Mouse (Mus musculus): ENCODE data around the gene Tpgs1. TPM values are rescaled to one million over a fixed set of nuclear protein-coding genes. Genes with fewer than 3 reads are reported as not detected.

The Tpgs1 gene
- polyA plus RNA-seq, 1 experiment: 12.2 TPM

- WGBS: 3% methylated on average over 86 of the region's 91 CpGs
- H3K4me3 ChIP-seq (replicated peaks; ENCODE audit: control insufficient read depth, low read depth, low read length): no peak within 1 kb of the TSS
Observed at GRCm38 (mm10) chr10:79716254-79716987, 47.3 kb downstream of the Tpgs1 start, which contains the start of gene Hcn2. Gene Hcn2, plus strand, starts transcription at chr10:79716634.

GRCm38 (mm10) chr10:79716988-79717355, 47.8 kb downstream of the Tpgs1 start:
- no peaks in the 10 kb centered on the region for H3K4me1 ChIP-seq (ENCODE audit: control insufficient read depth, insufficient read depth, low read length)
- WGBS: under 1% methylated on average over 44 of the region's 44 CpGs
- no peak overlapping the region for H3K4me3 ChIP-seq (replicated peaks; ENCODE audit: control insufficient read depth, low read depth, low read length)
- no peak overlapping the region for H3K27ac ChIP-seq (ENCODE audit: control insufficient read depth, insufficient read depth, low read depth, low read length, poor library complexity)
- TF ChIP-seq POLR2A (IDR thresholded peaks at IDR 0.05; ENCODE audit: borderline replicate concordance, control insufficient read depth, low read depth, low read length) (no peak), CTCF (IDR thresholded peaks at IDR 0.05; ENCODE audit: control insufficient read depth, insufficient read depth, low read length) (no peak)

More at GRCm38 (mm10) chr10:79716254-79716987, 47.3 kb downstream of the Tpgs1 start, which contains the start of gene Hcn2:
- Histone ChIP-seq H3K4me1 (ENCODE audit: control insufficient read depth, insufficient read depth, low read length) (no peaks in the 10 kb centered on the region), H3K27ac (ENCODE audit: control insufficient read depth, insufficient read depth, low read depth, low read length, poor library complexity) (no peak within 1 kb of the TSS)
- TF ChIP-seq CTCF (IDR thresholded peaks at IDR 0.05; ENCODE audit: control insufficient read depth, insufficient read depth, low read length): no peak
- TF ChIP-seq POLR2A (IDR thresholded peaks at IDR 0.05; ENCODE audit: borderline replicate concordance, control insufficient read depth, low read depth, low read length): no peak

DNA sequence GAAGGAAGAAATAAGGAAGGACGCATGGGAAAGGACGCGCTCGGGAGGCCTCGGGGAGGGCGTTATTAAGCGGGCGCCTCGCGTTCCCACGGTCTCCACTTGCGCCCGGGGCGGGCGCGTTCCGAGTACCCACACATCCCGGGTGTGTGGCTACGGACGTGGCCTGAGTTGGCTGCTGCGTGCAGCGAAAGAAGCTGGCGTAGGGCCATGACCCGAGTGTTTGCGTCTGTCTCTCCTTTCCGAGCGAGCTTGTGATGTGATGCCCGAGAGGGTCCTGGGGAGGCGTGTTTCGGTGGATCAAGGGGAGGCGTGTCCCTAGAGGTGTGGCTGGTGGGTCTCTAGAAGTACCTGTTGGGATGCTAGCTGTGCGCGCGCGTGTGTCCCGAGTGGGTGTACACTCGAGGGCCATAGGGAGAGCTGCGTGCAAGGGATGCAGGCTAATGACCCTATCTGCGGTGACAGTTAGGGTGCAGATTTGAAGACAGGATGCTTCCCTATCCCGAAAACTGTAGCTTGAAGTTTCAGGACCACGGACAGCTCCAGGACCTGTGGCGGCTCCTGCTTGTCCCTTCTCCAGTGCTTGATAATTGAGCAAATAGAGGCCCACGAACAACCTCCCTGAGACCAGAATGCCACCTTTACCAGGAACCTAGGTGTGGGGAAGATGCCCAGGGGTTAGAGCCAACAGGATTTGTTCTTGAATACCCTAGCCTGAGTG, 48.6 kb downstream of the Tpgs1 start:
- TF ChIP-seq POLR2A (IDR thresholded peaks at IDR 0.05; ENCODE audit: borderline replicate concordance, control insufficient read depth, low read depth, low read length) (no peak), CTCF (IDR thresholded peaks at IDR 0.05; ENCODE audit: control insufficient read depth, insufficient read depth, low read length) (no peak)
- Histone ChIP-seq H3K27ac (ENCODE audit: control insufficient read depth, insufficient read depth, low read depth, low read length, poor library complexity) (no peak overlapping the region), H3K4me1 (ENCODE audit: control insufficient read depth, insufficient read depth, low read length) (no peaks in the 10 kb centered on the region), H3K4me3 (replicated peaks; ENCODE audit: control insufficient read depth, low read depth, low read length) (no peak overlapping the region)
- 6% methylated on average over 43 of the region's 43 CpGs for WGBS

- H3K4me3 ChIP-seq (replicated peaks; ENCODE audit: control insufficient read depth, low read depth, low read length): no peak overlapping the region
- TF ChIP-seq CTCF (IDR thresholded peaks at IDR 0.05; ENCODE audit: control insufficient read depth, insufficient read depth, low read length): no peak
- no peak for TF ChIP-seq POLR2A (IDR thresholded peaks at IDR 0.05; ENCODE audit: borderline replicate concordance, control insufficient read depth, low read depth, low read length)
- WGBS: 66% methylated on average over 5 of the region's 5 CpGs
- H3K27ac ChIP-seq (ENCODE audit: control insufficient read depth, insufficient read depth, low read depth, low read length, poor library complexity): no peak overlapping the region
- no peaks in the 10 kb centered on the region for H3K4me1 ChIP-seq (ENCODE audit: control insufficient read depth, insufficient read depth, low read length)
Observed at GRCm38 (mm10) chr10:79721089-79721488, 51.9 kb downstream of the Tpgs1 start.

DNA sequence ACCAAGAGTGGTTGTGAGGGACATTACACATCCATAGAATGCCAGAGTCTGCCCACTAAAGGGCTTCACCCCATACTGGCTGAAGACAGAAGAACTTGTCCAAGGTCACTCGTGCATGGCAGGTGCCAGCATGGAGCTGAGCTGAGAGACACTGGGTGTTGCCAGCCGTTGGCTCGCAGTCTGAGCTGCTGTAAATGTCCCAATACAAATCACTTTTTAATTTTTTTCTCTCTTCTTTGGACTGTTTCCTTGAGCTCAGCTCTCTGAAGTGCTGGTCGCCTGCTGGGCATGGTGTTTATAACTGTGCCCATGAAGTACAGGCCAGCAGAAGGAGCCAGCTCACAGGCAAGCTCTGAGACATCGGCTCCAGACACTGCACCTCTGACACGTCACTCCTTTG, 53.9 kb downstream of the Tpgs1 start:
- H3K27ac ChIP-seq (ENCODE audit: control insufficient read depth, insufficient read depth, low read depth, low read length, poor library complexity): no peak overlapping the region
- H3K4me1 ChIP-seq (ENCODE audit: control insufficient read depth, insufficient read depth, low read length): no peaks in the 10 kb centered on the region
- 64% methylated on average over 6 of the region's 6 CpGs for WGBS
- no peak for TF ChIP-seq CTCF (IDR thresholded peaks at IDR 0.05; ENCODE audit: control insufficient read depth, insufficient read depth, low read length)
- no peak for TF ChIP-seq POLR2A (IDR thresholded peaks at IDR 0.05; ENCODE audit: borderline replicate concordance, control insufficient read depth, low read depth, low read length)
- no peak overlapping the region for H3K4me3 ChIP-seq (replicated peaks; ENCODE audit: control insufficient read depth, low read depth, low read length)

- 70% methylated on average over 7 of the region's 7 CpGs for WGBS
Observed at GRCm38 (mm10) chr10:79723692-79724091, 54.5 kb downstream of the Tpgs1 start.

More at GRCm38 (mm10) chr10:79723692-79724091, 54.5 kb downstream of the Tpgs1 start:
- no peak overlapping the region for H3K4me3 ChIP-seq (replicated peaks; ENCODE audit: control insufficient read depth, low read depth, low read length)
- H3K4me1 ChIP-seq (ENCODE audit: control insufficient read depth, insufficient read depth, low read length): no peaks in the 10 kb centered on the region
- TF ChIP-seq CTCF (IDR thresholded peaks at IDR 0.05; ENCODE audit: control insufficient read depth, insufficient read depth, low read length) (no peak), POLR2A (IDR thresholded peaks at IDR 0.05; ENCODE audit: borderline replicate concordance, control insufficient read depth, low read depth, low read length) (no peak)
- H3K27ac ChIP-seq (ENCODE audit: control insufficient read depth, insufficient read depth, low read depth, low read length, poor library complexity): no peak overlapping the region

Other genes with a start within 250 kb of the Tpgs1 start
- not detected in 2 replicates for gene Vmn2r83, start 200.6 kb upstream of the Tpgs1 start, polyA plus RNA-seq (2011; ENCODE audit: insufficient read depth, insufficient read length, low replicate concordance, missing spikeins)
- 1.7 and 2.6 TPM in 2 replicates for gene Plpp2, start 135.6 kb upstream of the Tpgs1 start, polyA plus RNA-seq (2011; ENCODE audit: insufficient read depth, insufficient read length, low replicate concordance, missing spikeins)
- gene Mier2, start 114.2 kb upstream of the Tpgs1 start, polyA plus RNA-seq (2011; ENCODE audit: insufficient read depth, insufficient read length, low replicate concordance, missing spikeins): 18.7 and 21.7 TPM in 2 replicates
- not detected in 2 replicates for gene Theg, start 82.0 kb upstream of the Tpgs1 start, polyA plus RNA-seq (2011; ENCODE audit: insufficient read depth, insufficient read length, low replicate concordance, missing spikeins)
- not detected in 2 replicates for gene C2cd4c, start 55.3 kb upstream of the Tpgs1 start, polyA plus RNA-seq (2011; ENCODE audit: insufficient read depth, insufficient read length, low replicate concordance, missing spikeins)
- 1.1 and 2.1 TPM in 2 replicates for gene Shc2, start 31.5 kb upstream of the Tpgs1 start, polyA plus RNA-seq (2011; ENCODE audit: insufficient read depth, insufficient read length, low replicate concordance, missing spikeins)
- not detected in 2 replicates for gene Odf3l2, start 23.6 kb upstream of the Tpgs1 start, polyA plus RNA-seq (2011; ENCODE audit: insufficient read depth, insufficient read length, low replicate concordance, missing spikeins)
- not detected in 2 replicates for gene Madcam1, start 4.8 kb upstream of the Tpgs1 start, polyA plus RNA-seq (2011; ENCODE audit: insufficient read depth, insufficient read length, low replicate concordance, missing spikeins)
- gene Cdc34, start 12.8 kb downstream of the Tpgs1 start, polyA plus RNA-seq (2011; ENCODE audit: insufficient read depth, insufficient read length, low replicate concordance, missing spikeins): 82.1 and 98.6 TPM in 2 replicates
- not detected in 2 replicates for gene Gzmm, start 19.7 kb downstream of the Tpgs1 start, polyA plus RNA-seq (2011; ENCODE audit: insufficient read depth, insufficient read length, low replicate concordance, missing spikeins)
- gene Bsg, start 35.1 kb downstream of the Tpgs1 start, polyA plus RNA-seq (2011; ENCODE audit: insufficient read depth, insufficient read length, low replicate concordance, missing spikeins): 465 and 588 TPM in 2 replicates
- 0.31 TPM in 1 of 2 replicates, not detected in the other for gene Hcn2, start 47.3 kb downstream of the Tpgs1 start, polyA plus RNA-seq (2011; ENCODE audit: insufficient read depth, insufficient read length, low replicate concordance, missing spikeins)
- gene Polrmt, start 77.2 kb downstream of the Tpgs1 start, polyA plus RNA-seq (2011; ENCODE audit: insufficient read depth, insufficient read length, low replicate concordance, missing spikeins): 20.0 and 29.6 TPM in 2 replicates
- gene Fgf22, start 85.7 kb downstream of the Tpgs1 start, polyA plus RNA-seq (2011; ENCODE audit: insufficient read depth, insufficient read length, low replicate concordance, missing spikeins): not detected in 2 replicates
- gene Rnf126, start 97.6 kb downstream of the Tpgs1 start, polyA plus RNA-seq (2011; ENCODE audit: insufficient read depth, insufficient read length, low replicate concordance, missing spikeins): 26.5 and 42.8 TPM in 2 replicates
- gene Fstl3, start 107.9 kb downstream of the Tpgs1 start, polyA plus RNA-seq (2011; ENCODE audit: insufficient read depth, insufficient read length, low replicate concordance, missing spikeins): 1.0 and 1.8 TPM in 2 replicates
- gene Prss57, start 121.6 kb downstream of the Tpgs1 start, polyA plus RNA-seq (2011; ENCODE audit: insufficient read depth, insufficient read length, low replicate concordance, missing spikeins): 13.1 and 40.0 TPM in 2 replicates
- 19.7 and 36.1 TPM in 2 replicates for gene Palm, start 124.2 kb downstream of the Tpgs1 start, polyA plus RNA-seq (2011; ENCODE audit: insufficient read depth, insufficient read length, low replicate concordance, missing spikeins)
- not detected in 2 replicates for gene Misp, start 151.6 kb downstream of the Tpgs1 start, polyA plus RNA-seq (2011; ENCODE audit: insufficient read depth, insufficient read length, low replicate concordance, missing spikeins)
- gene Ptbp1, start 185.1 kb downstream of the Tpgs1 start, polyA plus RNA-seq (2011; ENCODE audit: insufficient read depth, insufficient read length, low replicate concordance, missing spikeins): 113 and 188 TPM in 2 replicates
- gene Prtn3, start 205.1 kb downstream of the Tpgs1 start, polyA plus RNA-seq (2011; ENCODE audit: insufficient read depth, insufficient read length, low replicate concordance, missing spikeins): 143 and 259 TPM in 2 replicates
- 16.4 and 32.4 TPM in 2 replicates for gene Plppr3, start 205.3 kb downstream of the Tpgs1 start, polyA plus RNA-seq (2011; ENCODE audit: insufficient read depth, insufficient read length, low replicate concordance, missing spikeins)
- gene Elane, start 216.9 kb downstream of the Tpgs1 start, polyA plus RNA-seq (2011; ENCODE audit: insufficient read depth, insufficient read length, low replicate concordance, missing spikeins): 102 and 162 TPM in 2 replicates
- gene Cfd, start 221.5 kb downstream of the Tpgs1 start, polyA plus RNA-seq (2011; ENCODE audit: insufficient read depth, insufficient read length, low replicate concordance, missing spikeins): 20.0 TPM in 1 of 2 replicates, not detected in the other
- 12.3 and 19.2 TPM in 2 replicates for gene Med16, start 239.6 kb downstream of the Tpgs1 start, polyA plus RNA-seq (2011; ENCODE audit: insufficient read depth, insufficient read length, low replicate concordance, missing spikeins)
- gene Gm26602, start 241.5 kb downstream of the Tpgs1 start, polyA plus RNA-seq (2011; ENCODE audit: insufficient read depth, insufficient read length, low replicate concordance, missing spikeins): not detected in 2 replicates
- gene Kiss1r, start 247.6 kb downstream of the Tpgs1 start, polyA plus RNA-seq (2011; ENCODE audit: insufficient read depth, insufficient read length, low replicate concordance, missing spikeins): 1.5 TPM in 1 of 2 replicates, not detected in the other